Mouse (Mus musculus): Measurements from ENCODE around the gene Olfr960. TPM values are rescaled to one million over a fixed set of nuclear protein-coding genes. Genes with fewer than 3 reads are reported as not detected.

The Olfr960 gene
- polyA plus RNA-seq, 1 experiment from 2014 or later = not detected

Other genes with a start within 250 kb of the Olfr960 start
- gene Olfr951, start 234.0 kb upstream of the Olfr960 start, polyA plus RNA-seq (2015; fragmentation: Nextera tagmentation; extraction: Ambion mirVana) = not detected in 2 replicates
- not detected in 2 replicates for gene Olfr952, start 194.2 kb upstream of the Olfr960 start, polyA plus RNA-seq (2015; fragmentation: Nextera tagmentation; extraction: Ambion mirVana)
- gene Olfr954, start 164.7 kb upstream of the Olfr960 start, polyA plus RNA-seq (2015; fragmentation: Nextera tagmentation; extraction: Ambion mirVana) = not detected in 2 replicates
- not detected in 2 replicates for gene Olfr955, start 149.4 kb upstream of the Olfr960 start, polyA plus RNA-seq (2015; fragmentation: Nextera tagmentation; extraction: Ambion mirVana)
- not detected in 2 replicates for gene Olfr44, start 127.4 kb upstream of the Olfr960 start, polyA plus RNA-seq (2015; fragmentation: Nextera tagmentation; extraction: Ambion mirVana)
- not detected in 2 replicates for gene Olfr957, start 105.6 kb upstream of the Olfr960 start, polyA plus RNA-seq (2015; fragmentation: Nextera tagmentation; extraction: Ambion mirVana)
- not detected in 2 replicates for gene Olfr958, start 67.3 kb upstream of the Olfr960 start, polyA plus RNA-seq (2015; fragmentation: Nextera tagmentation; extraction: Ambion mirVana)
- gene Olfr959, start 45.8 kb upstream of the Olfr960 start, polyA plus RNA-seq (2015; fragmentation: Nextera tagmentation; extraction: Ambion mirVana) = not detected in 2 replicates
- 3.1 and 4.1 TPM in 2 replicates for gene AW551984, start 17.0 kb upstream of the Olfr960 start, polyA plus RNA-seq (2015; fragmentation: Nextera tagmentation; extraction: Ambion mirVana)
- gene Olfr148, start 10.7 kb upstream of the Olfr960 start, polyA plus RNA-seq (2015; fragmentation: Nextera tagmentation; extraction: Ambion mirVana) = not detected in 2 replicates
- not detected in 2 replicates for gene Olfr961, start 23.7 kb downstream of the Olfr960 start, polyA plus RNA-seq (2015; fragmentation: Nextera tagmentation; extraction: Ambion mirVana)
- gene Olfr963, start 45.8 kb downstream of the Olfr960 start, polyA plus RNA-seq (2015; fragmentation: Nextera tagmentation; extraction: Ambion mirVana) = not detected in 2 replicates
- gene Olfr149, start 85.7 kb downstream of the Olfr960 start, polyA plus RNA-seq (2015; fragmentation: Nextera tagmentation; extraction: Ambion mirVana) = not detected in 2 replicates
- gene Olfr965, start 90.0 kb downstream of the Olfr960 start, polyA plus RNA-seq (2015; fragmentation: Nextera tagmentation; extraction: Ambion mirVana) = not detected in 2 replicates
- gene Olfr150, start 109.6 kb downstream of the Olfr960 start, polyA plus RNA-seq (2015; fragmentation: Nextera tagmentation; extraction: Ambion mirVana) = not detected in 2 replicates
- not detected in 2 replicates for gene Olfr967, start 124.9 kb downstream of the Olfr960 start, polyA plus RNA-seq (2015; fragmentation: Nextera tagmentation; extraction: Ambion mirVana)
- gene Olfr968, start 161.9 kb downstream of the Olfr960 start, polyA plus RNA-seq (2015; fragmentation: Nextera tagmentation; extraction: Ambion mirVana) = not detected in 2 replicates
- gene Olfr969, start 169.6 kb downstream of the Olfr960 start, polyA plus RNA-seq (2015; fragmentation: Nextera tagmentation; extraction: Ambion mirVana) = not detected in 2 replicates
- not detected in 2 replicates for gene Olfr970, start 187.5 kb downstream of the Olfr960 start, polyA plus RNA-seq (2015; fragmentation: Nextera tagmentation; extraction: Ambion mirVana)
- not detected in 2 replicates for gene Olfr971, start 215.5 kb downstream of the Olfr960 start, polyA plus RNA-seq (2015; fragmentation: Nextera tagmentation; extraction: Ambion mirVana)
- not detected in 2 replicates for gene Olfr972, start 245.0 kb downstream of the Olfr960 start, polyA plus RNA-seq (2015; fragmentation: Nextera tagmentation; extraction: Ambion mirVana)

All from liver, embryonic 16.5 days (tissue).